Mouse (Mus musculus) heart, embryonic 12.5 days (tissue): Measurements from ENCODE around the gene Rslcan18. TPM values are rescaled to one million over a fixed set of nuclear protein-coding genes. Genes with fewer than 3 reads are reported as not detected.

Experiments
- polyA plus RNA-seq: library from polyadenylated mRNA; unstranded; fragments of >200 nt; fragmentation: Nextera tagmentation; extraction: Ambion mirVana; gene quantifications from 2 replicates; pipeline ENCODE4 v1.2.1, GENCODE M21; 2016

The Rslcan18 gene
- polyA plus RNA-seq, 1 experiment from 2014 or later = 0.56 TPM

Other genes starting within 250 kb of the Rslcan18 start
- 0.78 and 1.1 TPM in 2 replicates for gene Gm10767, start 211.3 kb downstream of the Rslcan18 start, polyA plus RNA-seq
- 2.7 and 2.8 TPM in 2 replicates for gene Zfp712, start 55.1 kb downstream of the Rslcan18 start, polyA plus RNA-seq
- gene Zfp708, start 18.3 kb downstream of the Rslcan18 start, polyA plus RNA-seq = 3.0 and 3.9 TPM in 2 replicates
- gene Gm28557, start 7.7 kb downstream of the Rslcan18 start, polyA plus RNA-seq = 2.1 TPM in 2 replicates
- gene Zfp759, start 5.4 kb upstream of the Rslcan18 start, polyA plus RNA-seq = 1.1 and 1.2 TPM in 2 replicates
- 5.0 and 5.7 TPM in 2 replicates for gene Rsl1, start 56.9 kb upstream of the Rslcan18 start, polyA plus RNA-seq
- 0.91 and 1.3 TPM in 2 replicates for gene Zfp455, start 78.2 kb upstream of the Rslcan18 start, polyA plus RNA-seq
- gene Zfp458, start 162.2 kb upstream of the Rslcan18 start, polyA plus RNA-seq = 1.7 and 1.9 TPM in 2 replicates
- 0.45 and 0.78 TPM in 2 replicates for gene Zfp457, start 190.2 kb upstream of the Rslcan18 start, polyA plus RNA-seq
- 2.2 and 2.5 TPM in 2 replicates for gene Zfp595, start 216.3 kb upstream of the Rslcan18 start, polyA plus RNA-seq
- gene Gm28044, start 244.3 kb upstream of the Rslcan18 start, polyA plus RNA-seq = 0.59 and 2.2 TPM in 2 replicates
- 0.80 and 0.93 TPM in 2 replicates for gene Zfp953, start 244.3 kb upstream of the Rslcan18 start, polyA plus RNA-seq